Mouse (Mus musculus): ENCODE data around the gene Angptl7. TPM values are rescaled to one million over a fixed set of nuclear protein-coding genes. Genes with fewer than 3 reads are reported as not detected.
A peak's percentile ranks its signal among the peaks of the same experiment; 100 is the strongest.

Gene Angptl7
- polyA plus RNA-seq, 1 experiment from 2014 or later: 0.38 TPM

GRCm38 (mm10) chr4:148471363-148471806 is 28.9 kb downstream of the Angptl7 start:
- no peak overlapping the region for H3K27ac ChIP-seq (ENCODE audit: low read length)
- WGBS: 88% methylated on average over 10 of the region's 10 CpGs

GRCm38 (mm10) chr4:148469487-148470252 is 30.6 kb downstream of the Angptl7 start:
- WGBS: 88% methylated on average over 11 of the region's 11 CpGs
- DNase-seq (ENCODE audit: low spot score): no peak
- no peak overlapping the region for H3K27ac ChIP-seq (ENCODE audit: low read length)
- peaks cover 76% of the 10 kb centered on the region for H3K36me3 ChIP-seq (ENCODE audit: insufficient read depth, low read length)
- no peaks in the 10 kb centered on the region for H3K4me1 ChIP-seq (ENCODE audit: insufficient read depth, low read depth, low read length)
- no peak overlapping the region for H3K9ac ChIP-seq (replicated peaks; ENCODE audit: low read depth)
- H3K27me3 ChIP-seq (replicated peaks; ENCODE audit: insufficient read depth, low read length): no peaks in the 10 kb centered on the region
- H3K4me3 ChIP-seq (ENCODE audit: low read depth, low read length): no peak overlapping the region
- ATAC-seq: no peak
- H3K9me3 ChIP-seq (ENCODE audit: low read length): no peaks in the 10 kb centered on the region
- no peak for TF ChIP-seq EP300 (IDR thresholded peaks at IDR 0.05)
- TF ChIP-seq CTCF (IDR thresholded peaks at IDR 0.05): no peak
- no peak overlapping the region for H3K4me2 ChIP-seq (replicated peaks; ENCODE audit: low read depth, low read length)

More at GRCm38 (mm10) chr4:148471363-148471806, 28.9 kb downstream of the Angptl7 start:
- H3K4me2 ChIP-seq (replicated peaks; ENCODE audit: low read depth, low read length): no peak overlapping the region
- ATAC-seq (no peak), DNase-seq (ENCODE audit: low spot score) (no peak)
- peaks cover 70% of the 10 kb centered on the region for H3K36me3 ChIP-seq (ENCODE audit: insufficient read depth, low read length)
- H3K27me3 ChIP-seq (replicated peaks; ENCODE audit: insufficient read depth, low read length): no peaks in the 10 kb centered on the region
- no peak overlapping the region for H3K4me3 ChIP-seq (ENCODE audit: low read depth, low read length)
- no peak overlapping the region for H3K9ac ChIP-seq (replicated peaks; ENCODE audit: low read depth)
- TF ChIP-seq CTCF (IDR thresholded peaks at IDR 0.05): no peak
- no peak for TF ChIP-seq EP300 (IDR thresholded peaks at IDR 0.05)
- no peaks in the 10 kb centered on the region for H3K4me1 ChIP-seq (ENCODE audit: insufficient read depth, low read depth, low read length)
- H3K9me3 ChIP-seq (ENCODE audit: low read length): no peaks in the 10 kb centered on the region

- TF ChIP-seq CTCF (IDR thresholded peaks at IDR 0.05) (no peak), EP300 (IDR thresholded peaks at IDR 0.05) (no peak)
- WGBS: 87% methylated on average over 10 of the region's 10 CpGs
- Histone ChIP-seq H3K27me3 (replicated peaks; ENCODE audit: insufficient read depth, low read length) (no peaks in the 10 kb centered on the region), H3K4me3 (ENCODE audit: low read depth, low read length) (no peak overlapping the region), H3K9ac (replicated peaks; ENCODE audit: low read depth) (no peak overlapping the region), H3K36me3 (ENCODE audit: insufficient read depth, low read length) (peaks cover 85% of the 10 kb centered on the region), H3K4me2 (replicated peaks; ENCODE audit: low read depth, low read length) (no peak overlapping the region), H3K9me3 (ENCODE audit: low read length) (no peaks in the 10 kb centered on the region), H3K27ac (ENCODE audit: low read length) (no peak overlapping the region), H3K4me1 (ENCODE audit: insufficient read depth, low read depth, low read length) (no peaks in the 10 kb centered on the region)
- DNase-seq (ENCODE audit: low spot score) (no peak), ATAC-seq (no peak)
Measured at GRCm38 (mm10) chr4:148468396-148468795, 31.9 kb downstream of the Angptl7 start.

- DNase-seq (ENCODE audit: low spot score) (peak; percentile 37), ATAC-seq (no peak)
- no peak for TF ChIP-seq EP300 (IDR thresholded peaks at IDR 0.05)
- Histone ChIP-seq H3K9ac (replicated peaks; ENCODE audit: low read depth) (no peak overlapping the region), H3K4me3 (ENCODE audit: low read depth, low read length) (no peak overlapping the region), H3K9me3 (ENCODE audit: low read length) (no peaks in the 10 kb centered on the region), H3K4me1 (ENCODE audit: insufficient read depth, low read depth, low read length) (no peaks in the 10 kb centered on the region), H3K36me3 (ENCODE audit: insufficient read depth, low read length) (peaks cover 74% of the 10 kb centered on the region), H3K27ac (ENCODE audit: low read length) (no peak overlapping the region), H3K4me2 (replicated peaks; ENCODE audit: low read depth, low read length) (no peak overlapping the region), H3K27me3 (replicated peaks; ENCODE audit: insufficient read depth, low read length) (no peaks in the 10 kb centered on the region)
- WGBS: 86% methylated on average over 5 of the region's 5 CpGs
Measured at GRCm38 (mm10) chr4:148466511-148467079, 33.7 kb downstream of the Angptl7 start.

- Histone ChIP-seq H3K27ac (ENCODE audit: low read length) (no peak overlapping the region), H3K4me1 (ENCODE audit: insufficient read depth, low read depth, low read length) (no peaks in the 10 kb centered on the region), H3K9me3 (ENCODE audit: low read length) (no peaks in the 10 kb centered on the region), H3K4me3 (ENCODE audit: low read depth, low read length) (no peak overlapping the region), H3K36me3 (ENCODE audit: insufficient read depth, low read length) (peaks cover 60% of the 10 kb centered on the region), H3K4me2 (replicated peaks; ENCODE audit: low read depth, low read length) (no peak overlapping the region), H3K9ac (replicated peaks; ENCODE audit: low read depth) (no peak overlapping the region), H3K27me3 (replicated peaks; ENCODE audit: insufficient read depth, low read length) (no peaks in the 10 kb centered on the region)
- no peak for TF ChIP-seq CTCF (IDR thresholded peaks at IDR 0.05)
- no peak for TF ChIP-seq EP300 (IDR thresholded peaks at IDR 0.05)
- ATAC-seq: no peak
- no peak for DNase-seq (ENCODE audit: low spot score)
- WGBS: 93% methylated on average over 12 of the region's 12 CpGs
Measured at GRCm38 (mm10) chr4:148464869-148465268, 35.4 kb downstream of the Angptl7 start.

- H3K9ac ChIP-seq (replicated peaks; ENCODE audit: low read depth): no peak overlapping the region
- H3K4me1 ChIP-seq (ENCODE audit: insufficient read depth, low read depth, low read length): no peaks in the 10 kb centered on the region
- 94% methylated on average over 12 of the region's 12 CpGs for WGBS
- TF ChIP-seq EP300 (IDR thresholded peaks at IDR 0.05): no peak
- no peak for TF ChIP-seq CTCF (IDR thresholded peaks at IDR 0.05)
- no peaks in the 10 kb centered on the region for H3K9me3 ChIP-seq (ENCODE audit: low read length)
- H3K4me3 ChIP-seq (ENCODE audit: low read depth, low read length): no peak overlapping the region
- peaks cover 60% of the 10 kb centered on the region for H3K36me3 ChIP-seq (ENCODE audit: insufficient read depth, low read length)
- no peak for ATAC-seq
- DNase-seq (ENCODE audit: low spot score): no peak
- no peak overlapping the region for H3K4me2 ChIP-seq (replicated peaks; ENCODE audit: low read depth, low read length)
- H3K27me3 ChIP-seq (replicated peaks; ENCODE audit: insufficient read depth, low read length): no peaks in the 10 kb centered on the region
- H3K27ac ChIP-seq (ENCODE audit: low read length): no peak overlapping the region
Measured at GRCm38 (mm10) chr4:148464301-148464700, 36.0 kb downstream of the Angptl7 start.

All from lung, postnatal 0 days (tissue).